Mouse (Mus musculus) spleen, postnatal 36 days (tissue): ENCODE results near the gene Prl5a1.

Experiments used
- DNase-seq, 2 experiments: peaks; one replicate each; pipeline ENCODE4 v3.0.0; 2022; ENCODE audit warnings: low spot score in 2 of 2, mixed read lengths in 1 of 2

The Prl5a1 gene

GRCm38 (mm10) chr13:28142184-28142583, at the start of gene Prl5a1:
Gene Prl5a1, plus strand, starts transcription at chr13:28142484.
- no peak for DNase-seq

- no peak for DNase-seq
Observed at GRCm38 (mm10) chr13:28096161-28096560, 46.1 kb upstream of the Prl5a1 start.

- DNase-seq, result no peak
Observed at GRCm38 (mm10) chr13:28108536-28108935, 33.7 kb upstream of the Prl5a1 start.

DNA sequence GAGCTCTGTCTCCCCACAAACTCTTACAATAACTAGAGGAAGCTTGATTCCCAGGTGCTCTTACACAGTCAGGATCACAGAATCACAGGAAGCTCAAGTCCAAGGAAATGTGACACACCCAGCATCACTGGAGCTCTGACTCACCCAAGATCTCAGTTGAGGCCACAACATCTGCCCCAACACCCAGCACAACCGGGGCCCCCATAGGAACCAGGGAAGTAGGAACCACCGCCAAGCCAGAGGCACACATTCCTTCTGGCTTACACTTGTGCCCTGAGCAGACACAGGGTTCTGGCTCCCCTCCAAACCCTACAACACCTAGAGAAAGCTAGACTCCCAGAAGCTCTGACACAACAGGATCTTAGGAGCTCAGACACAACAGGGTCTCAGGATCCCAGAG, 9.5 kb upstream of the Prl5a1 start:
- no peak for DNase-seq

GRCm38 (mm10) chr13:28135790-28136189, 6.5 kb upstream of the Prl5a1 start:
- DNase-seq, result no peak
